Mouse (Mus musculus) neutrophil, adult 59 days (primary cell): ENCODE results near the gene Synj1. TPM values are rescaled to one million over a fixed set of nuclear protein-coding genes. Genes with fewer than 3 reads are reported as not detected.

Experiments used
- total RNA-seq, 2 experiments: library from RNA; stranded (reverse); gene quantifications; 1 replicate in 1 of 2; 2 replicates in 1 of 2; pipeline ENCODE4 v1.2.4; 2023

Synj1 gene
- 100 to 1,000 TPM; 130 to 146 TPM for total RNA-seq

DNA sequence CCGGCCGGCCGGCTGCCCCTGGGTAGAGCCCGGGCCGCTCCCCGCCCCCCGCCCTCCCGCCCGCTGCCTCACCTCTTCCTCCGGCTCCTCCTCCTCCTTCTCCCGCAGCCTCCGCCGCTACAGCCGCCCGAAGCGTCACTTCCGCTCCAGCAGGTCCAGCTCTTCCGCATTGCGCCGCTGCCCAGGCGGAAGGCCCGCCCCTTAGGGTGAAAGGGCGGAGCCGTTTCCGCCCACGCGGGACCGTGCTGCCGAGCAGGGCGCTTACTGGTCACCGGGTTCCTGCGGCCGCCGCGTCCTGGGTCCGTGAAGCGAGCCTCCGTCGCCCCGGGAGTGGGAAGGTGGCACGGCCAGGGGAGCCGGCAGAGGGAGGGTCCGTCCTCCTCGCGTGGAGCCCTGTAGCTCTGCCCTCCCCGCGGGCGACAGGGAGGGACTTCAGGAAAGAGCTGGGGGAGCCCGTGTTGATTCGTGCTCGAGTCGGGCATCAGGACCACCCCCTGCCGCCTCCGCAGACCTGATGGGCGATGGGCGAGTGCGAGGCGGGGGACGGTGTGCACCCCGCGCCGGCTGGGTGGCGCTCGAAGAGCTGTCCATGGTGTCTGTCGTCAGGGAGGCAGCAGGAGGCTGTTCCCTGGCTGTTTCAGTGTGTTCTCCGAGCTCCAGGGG lies at the start of gene Synj1:
Gene Synj1, minus strand, starts transcription at position 288 of the 663 bp plus-strand sequence.

DNA sequence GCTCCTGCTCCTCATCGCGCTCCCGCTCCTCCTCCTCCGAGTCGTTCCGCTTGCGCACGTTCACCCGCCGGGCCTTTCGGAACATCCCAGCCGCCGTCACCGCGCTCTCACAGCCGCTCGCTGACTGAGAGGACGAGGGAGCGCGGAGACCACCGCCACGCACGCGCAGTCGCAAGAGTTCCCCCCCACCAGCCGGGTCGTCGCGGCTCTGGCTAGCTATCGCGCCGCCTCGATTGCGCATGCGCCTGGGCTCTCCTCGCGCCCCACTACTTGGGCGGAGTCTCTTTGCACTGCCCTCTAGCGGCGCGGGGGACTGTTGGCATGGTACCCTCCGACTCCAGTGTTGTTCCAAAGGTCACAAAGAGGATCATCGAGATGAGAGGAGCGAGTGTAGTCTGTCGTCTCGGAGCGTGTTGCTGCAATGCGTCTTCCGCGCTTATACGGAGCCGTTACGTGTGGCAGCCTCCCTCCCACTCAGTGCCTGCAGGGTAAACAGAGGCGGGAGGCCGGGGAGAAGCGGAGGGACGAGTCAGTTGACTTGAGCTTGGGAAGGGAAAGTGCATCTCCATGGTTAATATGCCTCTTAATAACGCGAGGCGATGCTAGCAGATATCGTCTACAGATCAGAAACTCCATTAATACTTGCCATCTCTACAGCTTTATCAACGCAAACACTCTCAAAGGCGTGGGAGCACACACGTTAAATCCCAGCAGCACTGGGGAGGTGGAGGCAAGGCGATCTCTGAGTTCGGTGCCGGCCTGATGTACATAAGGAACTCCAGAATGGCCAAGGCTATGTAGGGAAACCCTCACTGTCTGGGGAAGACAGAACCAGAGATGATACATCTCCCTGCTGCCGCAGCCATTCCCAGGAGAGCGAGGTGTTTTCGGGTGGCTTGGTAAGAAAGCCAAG lies 33.4 kb upstream of the Synj1 start, which contains the start of gene Paxbp1:
Gene Paxbp1, minus strand, starts transcription at position 274 of the 913 bp plus-strand sequence.

GRCm38 (mm10) chr16:90934687-90935328 lies 76.3 kb downstream of the Synj1 start, which contains the start of gene Cfap298:
Cfap298 (minus strand) TSS chr16:90935114.

Other genes with a start within 250 kb of the Synj1 start
- gene Urb1, start 200.9 kb downstream of the Synj1 start, total RNA-seq = 1 to 10 TPM; 5.3 to 7.2 TPM
- gene Eva1c, start 184.6 kb downstream of the Synj1 start, total RNA-seq = not detected
- 1 to 10 TPM; 4.9 to 8.0 TPM for gene Cfap298, start 76.2 kb downstream of the Synj1 start, total RNA-seq
- 10 to 100 TPM; 60.3 to 65.0 TPM for gene Paxbp1, start 33.2 kb upstream of the Synj1 start, total RNA-seq
- under 1 TPM in 1 of 2 experiments, not detected in 1; 0.24 TPM for gene 4932438H23Rik, start 83.8 kb upstream of the Synj1 start, total RNA-seq
- not detected for gene Olig2, start 214.1 kb upstream of the Synj1 start, total RNA-seq